Mouse (Mus musculus) embryonic facial prominence, embryonic 14.5 days (tissue): ENCODE data around the gene Sav1. TPM values are rescaled to one million over a fixed set of nuclear protein-coding genes. Genes with fewer than 3 reads are reported as not detected.

ENCODE experiments used
- ATAC-seq: fragments of 200-750 bp; cut with Nextera tagmentation; 2 replicates; pipeline ENCODE4 v1.8.0; 2017; ENCODE audit warnings: low read depth, moderate number of reproducible peaks, moderate TSS enrichment
- DNase-seq: peaks from one replicate; pipeline ENCODE4 v3.0.0-alpha.2; 2015; ENCODE audit warnings: low spot score
- H3K27ac ChIP-seq: fragments of 300-500 bp; sonication (generic); replicated peaks from 2 replicates; pipeline ENCODE4 v1.5.1; 2014; ENCODE audit warnings: low read depth, mild to moderate bottlenecking, low read length, moderate library complexity
- H3K27me3 ChIP-seq: fragments of 300-500 bp; sonication (generic); replicated peaks from 2 replicates; pipeline ENCODE4 v1.6.1; 2014; ENCODE audit warnings: low read length; ENCODE audit not compliant: control insufficient read depth, insufficient read depth
- H3K36me3 ChIP-seq: fragments of 300-500 bp; sonication (generic); 2 replicates; pipeline ENCODE4 v1.6.1; 2014; ENCODE audit warnings: low read length, mixed read lengths; ENCODE audit not compliant: control insufficient read depth, insufficient read depth
- H3K4me1 ChIP-seq: fragments of 300-500 bp; sonication (generic); 2 replicates; pipeline ENCODE4 v1.6.1; 2014; ENCODE audit warnings: antibody characterized with exemption, low read length; ENCODE audit not compliant: control insufficient read depth, insufficient read depth
- H3K4me2 ChIP-seq: fragments of 300-500 bp; sonication (generic); 2 replicates; pipeline ENCODE4 v1.6.1; 2014; ENCODE audit warnings: low read depth, mild to moderate bottlenecking, low read length, moderate library complexity, mixed read lengths
- H3K4me3 ChIP-seq: fragments of 300-500 bp; sonication (generic); 2 replicates; pipeline ENCODE4 v1.5.1; 2014; ENCODE audit warnings: low read depth, mild to moderate bottlenecking, low read length
- H3K9ac ChIP-seq: fragments of 300-500 bp; sonication (generic); 2 replicates; pipeline ENCODE4 v1.6.1; 2014; ENCODE audit warnings: low read depth, mild to moderate bottlenecking, low read length, moderate library complexity, mixed read lengths
- H3K9me3 ChIP-seq: fragments of 300-500 bp; sonication (generic); 2 replicates; pipeline ENCODE4 v1.6.1; 2016; ENCODE audit warnings: low read length; ENCODE audit not compliant: control insufficient read depth
- WGBS: fragments of 180-500 bp; shearing (Covaris S2); extraction: QIAGEN DNeasy Blood & Tissue Kit; methylation state at CpG from one replicate; pipeline ENCODE4 v1.1.7; 2014; 5-methylcytosine and 5-hydroxymethylcytosine counted together
- polyA plus RNA-seq: library from polyadenylated mRNA; unstranded; fragments of >200 nt; fragmentation: Nextera tagmentation; extraction: Ambion mirVana; gene quantifications from 2 replicates; pipeline ENCODE4 v1.2.1, GENCODE M21; 2014

The Sav1 gene
- polyA plus RNA-seq, 1 experiment from 2014 or later, result 12.0 TPM

GRCm38 (mm10) chr12:69998186-69998983, 11.6 kb upstream of the Sav1 start:
- no peaks in the 10 kb centered on the region for H3K4me1 ChIP-seq
- no peaks in the 10 kb centered on the region for H3K27me3 ChIP-seq
- H3K4me2 ChIP-seq, result no peak overlapping the region
- no peak for DNase-seq
- no peak for ATAC-seq
- no peaks in the 10 kb centered on the region for H3K9me3 ChIP-seq
- H3K9ac ChIP-seq, result no peak overlapping the region
- H3K27ac ChIP-seq, result 0 out of 2 replicates have a peak overlapping the region, but pooled peaks have one; percentile 10
- H3K4me3 ChIP-seq, result no peak overlapping the region
- no peaks in the 10 kb centered on the region for H3K36me3 ChIP-seq
- WGBS, result 68% methylated on average over 13 of the region's 13 CpGs

- WGBS, result 52% methylated on average over 3 of the region's 3 CpGs
- H3K27ac ChIP-seq, result no peak overlapping the region
- H3K9ac ChIP-seq, result no peak overlapping the region
- DNase-seq (no peak), ATAC-seq (no peak)
- no peaks in the 10 kb centered on the region for H3K36me3 ChIP-seq
- H3K4me1 ChIP-seq, result no peaks in the 10 kb centered on the region
- H3K27me3 ChIP-seq, result no peaks in the 10 kb centered on the region
- H3K9me3 ChIP-seq, result no peaks in the 10 kb centered on the region
- no peak overlapping the region for H3K4me2 ChIP-seq
- no peak overlapping the region for H3K4me3 ChIP-seq
Observed at GRCm38 (mm10) chr12:69995382-69995781, 8.6 kb upstream of the Sav1 start.

GRCm38 (mm10) chr12:69986241-69986762, 500 bp downstream of the Sav1 start:
- peak overlapping the region; percentile 96 for H3K9ac ChIP-seq
- H3K4me3 ChIP-seq, result peak overlapping the region; percentile 90
- no peaks in the 10 kb centered on the region for H3K27me3 ChIP-seq
- peak; percentile 63 for ATAC-seq
- under 1% methylated on average over 19 of the region's 36 CpGs for WGBS
- peaks cover 31% of the 10 kb centered on the region for H3K36me3 ChIP-seq
- DNase-seq, result peak; percentile 61
- peaks cover 11% of the 10 kb centered on the region for H3K4me1 ChIP-seq
- H3K4me2 ChIP-seq, result peak overlapping the region; percentile 71
- no peaks in the 10 kb centered on the region for H3K9me3 ChIP-seq
- peak overlapping the region; percentile 95 for H3K27ac ChIP-seq

- Histone ChIP-seq H3K27ac (peak overlapping the region; percentile 34; the same call in 1 of the 2 replicates), H3K36me3 (peaks cover 31% of the 10 kb centered on the region), H3K4me1 (peaks cover 11% of the 10 kb centered on the region), H3K9ac (peak overlapping the region; percentile 96), H3K9me3 (no peaks in the 10 kb centered on the region), H3K4me2 (peak overlapping the region; percentile 71), H3K27me3 (no peaks in the 10 kb centered on the region), H3K4me3 (peak overlapping the region; percentile 90)
- ATAC-seq (no peak), DNase-seq (no peak)
- WGBS, result 27% methylated on average over 4 of the region's 4 CpGs
Observed at GRCm38 (mm10) chr12:69985546-69985945, 1.3 kb downstream of the Sav1 start.

- Histone ChIP-seq H3K4me3 (no peak overlapping the region), H3K9ac (no peak overlapping the region), H3K4me1 (peaks cover 11% of the 10 kb centered on the region), H3K4me2 (no peak overlapping the region), H3K9me3 (no peaks in the 10 kb centered on the region), H3K27ac (no peak overlapping the region), H3K36me3 (peaks cover 46% of the 10 kb centered on the region), H3K27me3 (no peaks in the 10 kb centered on the region)
- ATAC-seq (no peak), DNase-seq (no peak)
- WGBS, result 72% methylated on average over 5 of the region's 5 CpGs
Observed at GRCm38 (mm10) chr12:69982874-69983273, 3.9 kb downstream of the Sav1 start.

- Histone ChIP-seq H3K4me2 (no peak overlapping the region), H3K36me3 (peaks cover 54% of the 10 kb centered on the region), H3K9me3 (no peaks in the 10 kb centered on the region), H3K4me3 (no peak overlapping the region), H3K9ac (no peak overlapping the region), H3K27ac (no peak overlapping the region), H3K27me3 (no peaks in the 10 kb centered on the region), H3K4me1 (no peaks in the 10 kb centered on the region)
- peak; percentile 50; the same call in 1 of the 2 replicates for ATAC-seq
- peak; percentile 45 for DNase-seq
- 68% methylated on average over 9 of the region's 9 CpGs for WGBS
Observed at GRCm38 (mm10) chr12:69977376-69977998, 9.3 kb downstream of the Sav1 start.

- Histone ChIP-seq H3K4me1 (no peaks in the 10 kb centered on the region), H3K9me3 (no peaks in the 10 kb centered on the region), H3K27me3 (no peaks in the 10 kb centered on the region), H3K27ac (no peak overlapping the region), H3K9ac (no peak overlapping the region), H3K4me2 (no peak overlapping the region), H3K36me3 (peaks cover 54% of the 10 kb centered on the region), H3K4me3 (no peak overlapping the region)
- ATAC-seq (no peak), DNase-seq (no peak)
- 84% methylated on average over 6 of the region's 6 CpGs for whole genome bisulfite sequencing
Observed at GRCm38 (mm10) chr12:69976688-69977087, 10.1 kb downstream of the Sav1 start.

GRCm38 (mm10) chr12:69973666-69974065, 13.1 kb downstream of the Sav1 start:
- peak; percentile 73; the same call in 1 of the 2 replicates for ATAC-seq
- H3K9me3 ChIP-seq, result no peaks in the 10 kb centered on the region
- H3K27ac ChIP-seq, result no peak overlapping the region
- H3K9ac ChIP-seq, result no peak overlapping the region
- no peak overlapping the region for H3K4me3 ChIP-seq
- no peak overlapping the region for H3K4me2 ChIP-seq
- no peaks in the 10 kb centered on the region for H3K4me1 ChIP-seq
- H3K36me3 ChIP-seq, result peaks cover 65% of the 10 kb centered on the region
- no peaks in the 10 kb centered on the region for H3K27me3 ChIP-seq
- DNase-seq, result peak; percentile 39
